Mouse (Mus musculus) bone marrow macrophage, adult 2 months (primary cell): ENCODE data around the gene Hexim1.

Source experiments
- CTCF ChIP-seq: IDR thresholded peaks from 2 replicates; pipeline ENCODE4 v1.5.1; 2012; ENCODE audit warnings: low read depth, mild to moderate bottlenecking, low read length, moderate library complexity
- POLR2A ChIP-seq: IDR thresholded peaks from 2 replicates; pipeline ENCODE4 v1.6.1; 2012; ENCODE audit warnings: mild to moderate bottlenecking, low read depth, low read length, borderline replicate concordance

- no peak for TF ChIP-seq POLR2A
- TF ChIP-seq CTCF: no peak
Observed at GRCm38 (mm10) chr11:103103621-103104020, 12.4 kb upstream of the Hexim1 start.
